Mouse (Mus musculus): ENCODE results near the gene Tnfrsf1b. TPM values are rescaled to one million over a fixed set of nuclear protein-coding genes. Genes with fewer than 3 reads are reported as not detected.

Tnfrsf1b gene
- polyA plus RNA-seq, 1 experiment: 222 TPM

DNA sequence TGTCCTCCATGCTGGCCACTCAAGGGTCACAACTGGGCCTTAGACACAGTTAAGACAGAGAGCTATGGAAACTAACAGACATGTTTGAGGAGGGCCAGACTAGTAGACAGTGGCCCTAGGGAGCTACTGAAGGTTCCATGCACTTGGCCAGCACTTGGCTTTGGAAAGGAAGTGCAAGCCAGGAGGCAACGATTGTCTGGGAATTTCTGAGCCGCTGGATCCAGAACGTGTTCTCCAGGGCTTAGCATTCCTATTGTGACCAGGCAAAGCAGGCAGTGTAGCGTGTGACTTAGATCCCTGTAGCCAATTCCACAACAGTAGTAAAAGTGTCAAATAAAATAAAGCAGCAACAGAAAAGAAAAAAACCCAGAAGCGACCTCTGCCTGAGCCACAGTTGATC, 14.1 kb upstream of the Tnfrsf1b start:
- H3K4me3 ChIP-seq (ENCODE audit: insufficient read depth, low read length): no peak overlapping the region
- no peak overlapping the region for H3K27ac ChIP-seq (ENCODE audit: insufficient read depth, low read depth, low read length)
- H3K4me1 ChIP-seq (ENCODE audit: control insufficient read depth, insufficient read depth, low read length): peaks cover 71% of the 10 kb centered on the region
- no peak for TF ChIP-seq POLR2A (IDR thresholded peaks at IDR 0.05; ENCODE audit: borderline replicate concordance, low read depth, low read length)
- TF ChIP-seq CTCF (IDR thresholded peaks at IDR 0.05; ENCODE audit: low read depth, low read length): no peak

DNA sequence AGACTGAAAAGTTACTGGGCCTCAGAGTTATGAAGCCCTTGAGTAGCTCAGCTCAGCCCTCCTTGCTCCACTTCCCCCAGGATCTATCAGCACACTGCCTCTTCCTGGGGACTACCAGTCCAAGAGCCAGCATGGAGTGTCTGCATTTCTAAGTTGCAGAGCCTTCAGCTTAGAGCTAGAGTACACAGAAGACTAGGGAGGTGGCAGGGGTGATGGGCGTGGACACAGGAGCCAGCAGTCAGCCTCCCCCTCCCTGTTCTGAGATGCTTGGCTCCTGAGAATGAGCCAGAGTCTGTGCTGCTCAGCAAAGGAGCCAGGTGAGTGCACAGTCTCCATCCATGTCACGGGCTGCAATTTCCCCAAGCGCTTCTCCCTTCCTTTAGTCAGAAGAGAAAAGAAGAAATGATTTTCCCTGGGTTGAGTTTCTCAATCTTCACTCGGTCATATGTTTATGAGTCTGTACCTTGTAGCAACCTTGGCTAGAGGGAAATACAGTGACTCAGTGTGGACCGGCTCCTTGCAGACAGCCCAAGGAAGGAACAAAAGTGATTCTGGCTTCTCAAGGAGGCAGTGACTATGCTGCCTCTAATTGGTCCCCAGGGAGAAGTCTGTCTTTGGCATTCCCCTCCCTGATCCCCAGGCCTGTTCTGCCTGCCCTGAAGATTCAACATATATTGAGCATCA, 11.2 kb upstream of the Tnfrsf1b start:
- Histone ChIP-seq H3K27ac (ENCODE audit: insufficient read depth, low read depth, low read length) (peak overlapping the region; percentile 90), H3K4me1 (ENCODE audit: control insufficient read depth, insufficient read depth, low read length) (peaks cover 69% of the 10 kb centered on the region)
- no peak for TF ChIP-seq CTCF (IDR thresholded peaks at IDR 0.05; ENCODE audit: low read depth, low read length)
- no peak for TF ChIP-seq POLR2A (IDR thresholded peaks at IDR 0.05; ENCODE audit: borderline replicate concordance, low read depth, low read length)

DNA sequence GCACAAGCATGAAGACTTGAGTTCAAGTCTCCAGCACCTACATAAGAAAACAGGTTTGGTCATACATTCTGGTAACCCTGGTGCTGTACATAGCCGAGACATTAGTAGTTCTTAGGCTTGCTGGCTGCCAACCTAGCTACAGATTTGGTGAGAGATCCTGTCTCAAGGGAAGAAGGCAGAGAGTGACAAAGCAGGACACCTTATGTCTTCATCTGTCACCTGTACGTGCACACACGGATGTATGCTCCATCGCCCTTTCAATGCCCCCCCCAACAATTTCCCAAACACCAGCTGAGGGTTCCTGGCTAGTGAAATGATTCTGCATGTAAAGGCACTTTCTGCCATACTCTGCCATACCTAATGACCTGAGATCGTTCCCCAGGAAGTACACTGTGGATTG, 9.5 kb upstream of the Tnfrsf1b start:
- peaks cover 73% of the 10 kb centered on the region for H3K4me1 ChIP-seq (ENCODE audit: control insufficient read depth, insufficient read depth, low read length)
- no peak overlapping the region for H3K4me3 ChIP-seq (ENCODE audit: insufficient read depth, low read length)
- H3K27ac ChIP-seq (ENCODE audit: insufficient read depth, low read depth, low read length): 0 out of 2 replicates have a peak overlapping the region, but pooled peaks have one; percentile 12
- TF ChIP-seq CTCF (IDR thresholded peaks at IDR 0.05; ENCODE audit: low read depth, low read length): no peak
- TF ChIP-seq POLR2A (IDR thresholded peaks at IDR 0.05; ENCODE audit: borderline replicate concordance, low read depth, low read length): no peak

More for the DNA sequence above, 11.2 kb upstream of the Tnfrsf1b start:
- no peak overlapping the region for H3K4me3 ChIP-seq (ENCODE audit: insufficient read depth, low read length)

DNA sequence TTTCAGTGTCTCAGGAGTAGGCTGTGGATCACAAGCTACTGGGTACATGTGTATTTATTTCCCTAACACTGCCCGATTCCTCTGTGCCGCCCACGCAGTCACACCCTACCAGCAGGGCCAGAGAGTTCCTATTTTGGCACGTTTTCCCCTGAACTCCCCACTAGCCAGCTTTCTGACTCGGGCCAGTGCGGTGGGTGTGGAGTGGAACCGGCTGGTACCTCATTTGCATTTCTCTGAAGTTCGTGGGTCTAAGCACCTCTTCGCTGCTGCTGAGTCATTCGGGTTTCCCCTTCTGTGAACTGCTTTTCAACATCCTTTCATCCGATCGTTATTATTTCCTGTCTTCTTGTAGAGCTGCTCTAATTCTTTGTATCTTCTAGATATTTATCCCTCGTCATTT, 7.7 kb upstream of the Tnfrsf1b start:
- Histone ChIP-seq H3K4me3 (ENCODE audit: insufficient read depth, low read length) (peak overlapping the region; percentile 4; the same call in 1 of the 2 replicates), H3K27ac (ENCODE audit: insufficient read depth, low read depth, low read length) (peak overlapping the region; percentile 61), H3K4me1 (ENCODE audit: control insufficient read depth, insufficient read depth, low read length) (peaks cover 70% of the 10 kb centered on the region)
- TF ChIP-seq POLR2A (IDR thresholded peaks at IDR 0.05; ENCODE audit: borderline replicate concordance, low read depth, low read length) (no peak), CTCF (IDR thresholded peaks at IDR 0.05; ENCODE audit: low read depth, low read length) (no peak)

DNA sequence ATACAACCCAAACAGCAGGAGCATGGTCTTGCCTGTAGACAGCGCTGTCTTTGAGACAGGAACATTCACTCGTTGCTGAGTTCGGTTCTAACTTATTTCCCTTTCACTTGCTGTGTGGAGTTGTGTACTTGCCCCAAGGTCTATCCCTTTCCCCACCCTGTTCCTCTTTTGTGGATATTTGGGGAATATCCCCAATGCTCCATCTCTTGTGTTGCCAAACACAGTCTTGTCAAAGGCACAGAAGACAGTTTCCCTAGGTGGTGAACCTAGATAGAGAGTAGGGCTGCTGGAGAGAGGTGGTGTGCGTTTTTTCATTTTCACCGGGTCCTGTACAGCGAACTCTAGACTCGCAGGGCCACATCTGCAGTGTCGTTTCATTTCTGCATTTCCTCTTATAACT, 5.9 kb upstream of the Tnfrsf1b start:
- no peak overlapping the region for H3K27ac ChIP-seq (ENCODE audit: insufficient read depth, low read depth, low read length)
- H3K4me1 ChIP-seq (ENCODE audit: control insufficient read depth, insufficient read depth, low read length): peaks cover 54% of the 10 kb centered on the region
- no peak overlapping the region for H3K4me3 ChIP-seq (ENCODE audit: insufficient read depth, low read length)
- TF ChIP-seq POLR2A (IDR thresholded peaks at IDR 0.05; ENCODE audit: borderline replicate concordance, low read depth, low read length) (no peak), CTCF (IDR thresholded peaks at IDR 0.05; ENCODE audit: low read depth, low read length) (no peak)

DNA sequence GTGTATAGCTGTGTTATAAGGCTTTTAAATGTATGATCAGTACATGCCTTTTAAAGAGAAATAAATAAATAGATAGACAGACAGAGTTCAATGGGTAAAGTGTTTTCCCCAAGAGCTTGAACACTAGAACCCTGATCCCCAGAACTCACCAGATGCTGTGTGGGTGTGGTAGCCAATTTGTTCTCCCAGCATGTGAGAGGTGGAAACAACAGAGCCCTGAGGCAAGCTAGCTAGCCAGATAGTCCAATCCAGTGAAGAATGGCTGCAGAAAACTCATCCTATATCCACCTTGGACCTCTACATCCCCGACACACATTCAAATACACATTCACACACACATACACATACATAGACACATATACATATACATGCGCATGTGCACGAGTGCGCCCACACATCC, 4.9 kb upstream of the Tnfrsf1b start:
- H3K27ac ChIP-seq (ENCODE audit: insufficient read depth, low read depth, low read length): no peak overlapping the region
- TF ChIP-seq CTCF (IDR thresholded peaks at IDR 0.05; ENCODE audit: low read depth, low read length): no peak
- no peak for TF ChIP-seq POLR2A (IDR thresholded peaks at IDR 0.05; ENCODE audit: borderline replicate concordance, low read depth, low read length)
- peaks cover 47% of the 10 kb centered on the region for H3K4me1 ChIP-seq (ENCODE audit: control insufficient read depth, insufficient read depth, low read length)
- H3K4me3 ChIP-seq (ENCODE audit: insufficient read depth, low read length): no peak overlapping the region

DNA sequence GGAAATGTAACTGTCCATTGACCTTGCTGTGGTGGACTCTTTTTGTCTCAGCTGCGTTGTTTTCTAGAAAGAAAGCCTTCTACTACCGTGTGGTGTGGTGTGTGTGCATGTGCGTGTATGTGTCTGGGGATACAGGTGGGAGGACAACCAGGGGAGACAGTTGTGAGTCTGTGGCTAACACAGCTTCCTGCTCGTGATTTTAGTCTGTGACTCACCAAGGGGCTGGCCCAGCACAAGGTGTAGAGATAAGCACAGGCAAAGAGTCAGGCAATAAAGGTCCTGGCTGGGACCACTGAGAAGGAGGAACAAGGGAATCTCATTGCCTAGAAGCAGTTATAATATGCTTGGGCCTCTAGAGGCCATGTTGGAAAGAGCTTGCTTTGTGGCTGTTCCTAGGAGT, 3.3 kb upstream of the Tnfrsf1b start:
- peaks cover 42% of the 10 kb centered on the region for H3K4me1 ChIP-seq (ENCODE audit: control insufficient read depth, insufficient read depth, low read length)
- no peak overlapping the region for H3K4me3 ChIP-seq (ENCODE audit: insufficient read depth, low read length)
- no peak overlapping the region for H3K27ac ChIP-seq (ENCODE audit: insufficient read depth, low read depth, low read length)
- TF ChIP-seq CTCF (IDR thresholded peaks at IDR 0.05; ENCODE audit: low read depth, low read length): no peak
- no peak for TF ChIP-seq POLR2A (IDR thresholded peaks at IDR 0.05; ENCODE audit: borderline replicate concordance, low read depth, low read length)

DNA sequence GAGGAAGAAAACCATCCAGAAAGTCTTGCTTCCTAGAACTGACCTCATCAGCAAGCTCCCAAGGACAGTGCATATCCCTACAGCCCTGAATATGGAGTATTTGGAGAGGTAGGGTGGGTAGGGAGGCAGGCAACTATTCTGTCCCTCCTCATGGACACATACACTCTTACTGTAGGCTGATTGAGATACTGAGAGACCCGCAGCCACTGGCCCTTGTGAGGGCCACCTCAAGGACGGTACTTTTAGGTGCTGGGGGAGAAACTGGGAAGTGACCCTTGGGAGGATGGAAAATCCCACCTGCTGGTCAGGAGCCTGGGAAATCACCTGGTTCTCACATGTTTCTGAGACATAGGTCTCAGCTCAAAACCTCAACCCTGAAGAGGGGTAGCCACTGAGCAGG, 886 bp upstream of the Tnfrsf1b start:
- no peak overlapping the region for H3K27ac ChIP-seq (ENCODE audit: insufficient read depth, low read depth, low read length)
- H3K4me3 ChIP-seq (ENCODE audit: insufficient read depth, low read length): no peak overlapping the region
- peaks cover 45% of the 10 kb centered on the region for H3K4me1 ChIP-seq (ENCODE audit: control insufficient read depth, insufficient read depth, low read length)
- TF ChIP-seq CTCF (IDR thresholded peaks at IDR 0.05; ENCODE audit: low read depth, low read length): no peak
- no peak for TF ChIP-seq POLR2A (IDR thresholded peaks at IDR 0.05; ENCODE audit: borderline replicate concordance, low read depth, low read length)

DNA sequence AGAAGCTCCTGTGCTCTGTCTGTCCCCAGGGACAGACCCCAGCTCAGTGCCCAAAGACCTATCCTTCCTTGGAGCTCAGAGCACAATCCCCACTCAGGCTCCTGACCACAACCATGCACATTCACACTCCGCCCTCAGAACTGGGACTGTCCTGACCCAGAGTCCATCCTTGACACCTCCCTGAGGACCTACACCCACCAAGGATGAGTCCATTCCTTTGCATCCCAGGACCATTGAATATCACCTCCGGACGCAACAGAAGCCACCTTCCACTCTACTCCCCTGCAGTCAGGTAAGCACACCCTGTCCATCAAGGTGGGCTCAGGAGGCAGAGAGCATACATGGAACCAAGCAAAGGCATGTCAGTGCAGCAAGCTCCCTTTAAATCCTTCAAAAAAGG, 1.1 kb downstream of the Tnfrsf1b start:
- Histone ChIP-seq H3K4me3 (ENCODE audit: insufficient read depth, low read length) (peak overlapping the region; percentile 94), H3K4me1 (ENCODE audit: control insufficient read depth, insufficient read depth, low read length) (peaks cover 46% of the 10 kb centered on the region), H3K27ac (ENCODE audit: insufficient read depth, low read depth, low read length) (peak overlapping the region; percentile 84)
- TF ChIP-seq POLR2A (IDR thresholded peaks at IDR 0.05; ENCODE audit: borderline replicate concordance, low read depth, low read length) (no peak), CTCF (IDR thresholded peaks at IDR 0.05; ENCODE audit: low read depth, low read length) (no peak)

DNA sequence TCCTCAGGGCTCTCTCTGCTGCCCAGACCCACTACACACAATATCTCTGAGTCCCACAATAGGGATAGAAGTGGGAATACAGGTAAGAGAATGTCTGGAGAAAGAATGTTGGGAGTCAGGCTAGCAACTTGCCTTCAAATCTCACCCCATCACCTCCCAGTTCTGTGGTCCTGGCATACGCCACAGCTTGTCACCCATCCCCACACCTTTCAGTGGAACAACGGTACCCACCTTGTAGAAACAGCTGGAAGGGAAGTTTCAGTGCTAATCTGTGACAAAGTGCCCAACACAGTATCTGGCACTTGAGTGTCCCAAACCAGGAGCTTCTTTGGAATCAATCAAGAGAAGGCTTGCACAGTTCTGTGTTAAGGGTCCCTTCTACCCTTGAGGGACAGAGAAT, 2.0 kb downstream of the Tnfrsf1b start:
- Histone ChIP-seq H3K4me1 (ENCODE audit: control insufficient read depth, insufficient read depth, low read length) (peaks cover 51% of the 10 kb centered on the region), H3K27ac (ENCODE audit: insufficient read depth, low read depth, low read length) (peak overlapping the region; percentile 84), H3K4me3 (ENCODE audit: insufficient read depth, low read length) (peak overlapping the region; percentile 94)
- no peak for TF ChIP-seq CTCF (IDR thresholded peaks at IDR 0.05; ENCODE audit: low read depth, low read length)
- TF ChIP-seq POLR2A (IDR thresholded peaks at IDR 0.05; ENCODE audit: borderline replicate concordance, low read depth, low read length): no peak

All from bone marrow macrophage, adult 2 months (primary cell).